Mouse (Mus musculus): Measurements from ENCODE around the gene Pbx4.

DNA sequence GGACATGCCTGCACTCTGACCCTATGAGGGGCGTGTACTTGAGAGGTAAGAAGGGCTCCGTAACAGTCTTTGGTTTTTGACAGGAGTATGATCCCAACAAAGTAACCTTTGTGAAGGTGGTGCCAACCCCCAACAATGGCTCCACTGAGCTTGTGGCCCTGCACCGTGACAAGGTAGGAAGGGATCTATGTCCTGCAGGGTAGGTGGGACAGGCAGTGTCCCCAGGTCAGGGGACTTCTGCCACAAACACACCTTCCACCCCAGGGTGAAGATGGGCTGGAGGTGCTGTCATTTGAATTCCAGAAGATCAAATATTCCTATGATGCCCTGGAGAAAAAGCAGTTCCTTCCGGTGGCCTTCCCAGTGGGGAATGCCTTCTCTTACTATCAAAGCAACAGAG, 38.6 kb upstream of the Pbx4 start:
- TF ChIP-seq POLR2A (IDR thresholded peaks at IDR 0.05; ENCODE audit: insufficient read depth, low read length) (no peak), EP300 (IDR thresholded peaks at IDR 0.05; ENCODE audit: insufficient read depth, low read depth, low read length) (no peak)

All from ES-Bruce4 (cell line).